Comparison of ENCODE assay signal across 27 mouse cellular contexts in the genomic region with DNA sequence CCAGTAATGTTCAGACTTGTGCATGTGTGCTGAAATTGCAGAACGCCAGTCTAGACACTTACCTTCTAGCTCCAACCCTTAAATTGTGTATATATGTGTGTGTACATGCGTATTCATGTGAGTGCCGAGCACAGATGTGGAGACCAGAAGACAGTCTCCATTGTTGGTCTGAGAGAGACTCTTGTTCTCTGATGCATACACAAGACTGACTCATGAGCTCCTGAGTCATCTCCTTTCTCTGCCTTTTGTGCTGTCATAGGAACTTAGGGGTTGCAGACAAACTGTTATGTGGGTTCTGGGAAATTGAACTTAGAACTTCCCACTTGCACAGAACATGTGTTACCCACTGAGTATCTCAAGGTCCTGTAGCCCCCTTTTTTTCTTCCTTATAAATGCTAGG.
"Had no signal": no experiment of that assay in that cellular context is flagged by ENCODE, and none has a peak within 500 bp of the region (broad histone marks: within the 10 kb centered on the region; RNA-seq: fewer than 3 reads in every experiment).

No protein-coding gene starts in this region.

- H3K27me3 ChIP-seq: heart, embryonic 13.5 days; heart, embryonic 15.5 days; hindbrain, embryonic 12.5 days; intestine, embryonic 15.5 days; limb, embryonic 13.5 days; limb, embryonic 15.5 days; liver, embryonic 12.5 days had no signal

- DNase-seq: gastrocnemius, adult 2 months; gastrocnemius, postnatal 10 days; gastrocnemius, postnatal 25 days; heart, adult 18-20 months; heart, postnatal 14 days; heart, postnatal 36 days; kidney, adult 18-20 months; kidney, adult 8-10 months; kidney, postnatal 10 days; kidney, postnatal 25 days; kidney, postnatal 4 days; layer of hippocampus, adult 9-11 months; left cerebral cortex, postnatal 4 days had no signal

- H3K4me1 ChIP-seq: heart, embryonic 13.5 days; heart, embryonic 15.5 days; intestine, embryonic 15.5 days; limb, embryonic 15.5 days; liver, embryonic 12.5 days had no signal

- ATAC-seq: hindbrain, embryonic 16.5 days; inflammation-experienced regulatory T-cells, adult 6 months; intestine, embryonic 15.5 days; intestine, postnatal 0 days; liver, embryonic 12.5 days had no signal

- H3K9me3 ChIP-seq: heart, embryonic 13.5 days; heart, embryonic 15.5 days; hindbrain, embryonic 10.5 days; hindbrain, embryonic 12.5 days; intestine, embryonic 15.5 days; limb, embryonic 13.5 days; limb, embryonic 15.5 days; liver, embryonic 12.5 days had no signal

- H3K36me3 ChIP-seq: heart, embryonic 15.5 days; hindbrain, embryonic 12.5 days; intestine, embryonic 15.5 days; limb, embryonic 13.5 days had no signal

- H3K4me3 ChIP-seq: gastrocnemius, adult 2 months; heart, embryonic 13.5 days; heart, embryonic 15.5 days; hindbrain, embryonic 10.5 days; hindbrain, embryonic 12.5 days; intestine, embryonic 15.5 days; left cerebral cortex, adult 2 months; limb, embryonic 13.5 days; limb, embryonic 15.5 days; liver, embryonic 12.5 days had no signal

- H3K27ac ChIP-seq: gastrocnemius, adult 2 months; heart, embryonic 13.5 days; heart, embryonic 15.5 days; hindbrain, embryonic 10.5 days; hindbrain, embryonic 12.5 days; hindbrain, embryonic 14.5 days; intestine, embryonic 15.5 days; left cerebral cortex, adult 2 months; limb, embryonic 13.5 days; limb, embryonic 15.5 days; liver, embryonic 12.5 days; liver, embryonic 14.5 days had no signal
